Mouse (Mus musculus): Measurements from ENCODE around the gene Gfer.

DNA sequence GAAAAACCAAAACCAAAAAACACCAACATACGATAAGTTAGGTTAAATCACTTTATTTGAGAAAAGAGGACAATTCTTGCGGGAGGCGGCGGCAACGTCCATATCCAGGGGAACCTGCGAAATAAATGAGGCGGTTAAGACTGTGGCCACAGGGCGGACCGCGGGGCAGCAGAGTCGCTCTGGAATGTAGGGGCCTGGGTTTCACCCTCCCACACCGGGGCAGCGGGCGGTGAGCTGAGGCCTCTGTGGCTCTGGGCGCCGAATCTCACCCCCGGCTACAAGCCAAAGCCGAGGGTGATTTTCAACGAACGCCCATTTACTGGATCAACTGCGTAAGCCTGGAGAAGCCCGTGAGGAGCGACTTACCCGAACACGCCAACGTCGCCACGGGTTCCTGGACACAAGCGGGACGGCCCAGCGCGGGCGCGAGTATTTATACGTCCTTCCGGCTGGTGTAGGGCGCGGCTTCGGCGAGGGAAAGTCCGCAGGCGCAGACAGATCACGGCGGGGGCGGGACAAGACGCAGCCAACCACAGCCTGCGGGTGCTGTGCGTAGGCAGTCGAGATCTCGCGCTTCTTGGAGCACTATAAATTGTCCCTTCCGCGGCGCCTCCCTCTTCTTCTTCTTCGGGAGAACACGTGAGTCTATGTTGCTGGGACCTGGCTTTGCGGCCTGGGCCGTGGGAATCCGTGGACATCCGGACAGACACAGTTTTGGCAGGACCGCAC is 23.7 kb upstream of the Gfer start:
- TF ChIP-seq POLR2A (IDR thresholded peaks at IDR 0.05; ENCODE audit: borderline replicate concordance, insufficient read depth, low read length) (peak; percentile 96), CTCF (IDR thresholded peaks at IDR 0.05; ENCODE audit: borderline replicate concordance, insufficient read depth, low read depth, low read length) (no peak)

Measured in cerebellum, adult 2 months (tissue).